Mouse (Mus musculus) liver, embryonic 14.5 days (tissue): ENCODE measurements around the gene Atp4a. TPM values are rescaled to one million over a fixed set of nuclear protein-coding genes. Genes with fewer than 3 reads are reported as not detected.

Experiments
- ATAC-seq: fragments of 200-750 bp; cut with Nextera tagmentation; 2 replicates; pipeline ENCODE4 v1.8.0; 2017; ENCODE audit warnings: moderate number of reproducible peaks, mild to moderate bottlenecking, moderate library complexity; ENCODE audit not compliant: insufficient read depth
- DNase-seq, 3 experiments: peaks; one replicate each; pipeline ENCODE4 v3.0.0-alpha.2; 2012 to 2013; ENCODE audit warnings: low read depth in 3 of 3, low spot score in 3 of 3
- H3K27ac ChIP-seq: fragments of 300-500 bp; sonication (generic); 2 replicates; pipeline ENCODE4 v1.5.1; 2014; ENCODE audit warnings: moderate library complexity, mild to moderate bottlenecking, control low read depth, inconsistent platforms
- H3K27me3 ChIP-seq: fragments of 300-500 bp; sonication (generic); 2 replicates; pipeline ENCODE4 v1.6.1; 2014; ENCODE audit warnings: mild to moderate bottlenecking, low read length, moderate library complexity; ENCODE audit not compliant: control insufficient read depth, insufficient read depth
- H3K36me3 ChIP-seq: fragments of 300-500 bp; sonication (generic); replicated peaks from 2 replicates; pipeline ENCODE4 v1.6.1; 2014; ENCODE audit warnings: low read depth; ENCODE audit not compliant: control insufficient read depth, insufficient read depth
- H3K4me1 ChIP-seq, 2 experiments: fragments of 200-500 bp in 1 of 2; fragments of 300-500 bp in 1 of 2; sonication (generic) in 1 of 2; replicated peaks; 2 replicates each; pipeline ENCODE4 v1.6.1; 2012 to 2014; ENCODE audit warnings: antibody characterized with exemption in 1 of 2, inconsistent platforms in 1 of 2, low read length in 1 of 2; ENCODE audit not compliant: control insufficient read depth in 2 of 2, insufficient read depth in 2 of 2
- H3K4me2 ChIP-seq: fragments of 300-500 bp; sonication (generic); 2 replicates; pipeline ENCODE4 v1.6.1; 2014; ENCODE audit warnings: low read depth, mild to moderate bottlenecking, control low read depth, moderate library complexity
- H3K4me3 ChIP-seq, 2 experiments: fragments of 200-500 bp in 1 of 2; fragments of 300-500 bp in 1 of 2; sonication (generic) in 1 of 2; 2 replicates each; pipeline ENCODE4 v1.5.1; 2012 to 2014; ENCODE audit warnings: low read depth in 2 of 2, low read length in 2 of 2, mild to moderate bottlenecking in 2 of 2, control low read depth in 1 of 2, inconsistent platforms in 1 of 2, moderate library complexity in 1 of 2; ENCODE audit not compliant: insufficient read depth in 1 of 2
- H3K9ac ChIP-seq: fragments of 300-500 bp; sonication (generic); replicated peaks from 2 replicates; pipeline ENCODE4 v1.6.1; 2014; ENCODE audit warnings: mild to moderate bottlenecking, control low read depth, moderate library complexity
- H3K9me3 ChIP-seq: fragments of 300-500 bp; sonication (generic); 2 replicates; pipeline ENCODE4 v1.6.1; 2016; ENCODE audit warnings: low read length, mixed read lengths; ENCODE audit not compliant: control insufficient read depth
- CTCF ChIP-seq: IDR thresholded peaks from 2 replicates; pipeline ENCODE4 v1.5.1; 2016; ENCODE audit warnings: antibody characterized with exemption, low read depth, control low read depth
- EP300 ChIP-seq: IDR thresholded peaks from 2 replicates; pipeline ENCODE4 v1.6.1; 2016; ENCODE audit warnings: antibody characterized with exemption, low read depth
- WGBS: fragments of 180-500 bp; shearing (Covaris S2); extraction: QIAGEN DNeasy Blood & Tissue Kit; methylation state at CpG from one replicate; pipeline ENCODE4 v1.1.7; 2014; ENCODE audit not compliant: insufficient replicate concordance; 5-methylcytosine and 5-hydroxymethylcytosine counted together
- polyA plus RNA-seq, 2 experiments: library from polyadenylated mRNA; depleted of rRNA in 1 of 2; stranded (reverse) in 1 of 2; unstranded in 1 of 2; fragments of >200 nt; fragmentation: Nextera tagmentation in 1 of 2; extraction: Ambion mirVana in 1 of 2; gene quantifications; 2 replicates each; pipeline versions ENCODE4 v1.2.1 to v1.2.3; 2012 to 2014

Atp4a gene
- polyA plus RNA-seq, 2 experiments, result 1.6 to 2.1 TPM

GRCm38 (mm10) chr7:30758853-30759252, 46.8 kb downstream of the Atp4a start:
- no peak for TF ChIP-seq EP300
- peak; percentile 54 for TF ChIP-seq CTCF
- peaks cover 0 to 7% of the 10 kb centered on the region in 2 experiments; a peak in 1 of 4 replicates for H3K4me1 ChIP-seq
- ATAC-seq (no peak), DNase-seq (no peak)
- H3K36me3 ChIP-seq, result no peaks in the 10 kb centered on the region
- no peak overlapping the region for H3K9ac ChIP-seq
- 20% methylated on average over 4 of the region's 4 CpGs for WGBS
- H3K9me3 ChIP-seq, result no peaks in the 10 kb centered on the region
- H3K4me3 ChIP-seq, result no peak overlapping the region
- H3K27me3 ChIP-seq, result no peaks in the 10 kb centered on the region
- no peak overlapping the region for H3K27ac ChIP-seq
- no peak overlapping the region for H3K4me2 ChIP-seq

- peak in 1 of 3 experiments; percentile 6 for DNase-seq
- TF ChIP-seq EP300 (no peak), CTCF (no peak)
- Histone ChIP-seq H3K27me3 (no peaks in the 10 kb centered on the region), H3K4me3 (no peak overlapping the region), H3K36me3 (no peaks in the 10 kb centered on the region), H3K9ac (no peak overlapping the region), H3K9me3 (no peaks in the 10 kb centered on the region), H3K4me2 (no peak overlapping the region), H3K27ac (no peak overlapping the region), H3K4me1 (peaks cover 0 to 7% of the 10 kb centered on the region in 2 experiments; a peak in 1 of 4 replicates)
- 8% methylated on average over 4 of the region's 4 CpGs for WGBS
- ATAC-seq, result peak; percentile 37; the same call in 1 of the 2 replicates
Observed at GRCm38 (mm10) chr7:30761769-30762352, 49.9 kb downstream of the Atp4a start.

- H3K9me3 ChIP-seq, result no peaks in the 10 kb centered on the region
- TF ChIP-seq EP300, result no peak
- TF ChIP-seq CTCF, result no peak
- 44% methylated on average over 5 of the region's 5 CpGs for WGBS
- no peak for DNase-seq
- no peaks in the 10 kb centered on the region for H3K36me3 ChIP-seq
- no peak for ATAC-seq
- no peak within 1 kb of the TSS for H3K9ac ChIP-seq
- H3K4me1 ChIP-seq, result peaks cover 0 to 7% of the 10 kb centered on the region in 2 experiments; a peak in 1 of 4 replicates
- H3K4me3 ChIP-seq, result no peak within 1 kb of the TSS
- no peaks in the 10 kb centered on the region for H3K27me3 ChIP-seq
- no peak within 1 kb of the TSS for H3K4me2 ChIP-seq
- no peak within 1 kb of the TSS for H3K27ac ChIP-seq
Observed at GRCm38 (mm10) chr7:30763456-30763855, 51.4 kb downstream of the Atp4a start, which contains the start of gene Dmkn. TSS of gene Dmkn (plus strand) at chr7:30763756.

GRCm38 (mm10) chr7:30765173-30765572, 53.2 kb downstream of the Atp4a start:
- Histone ChIP-seq H3K9ac (no peak overlapping the region), H3K27me3 (no peaks in the 10 kb centered on the region), H3K4me2 (no peak overlapping the region), H3K36me3 (no peaks in the 10 kb centered on the region), H3K4me1 (peaks cover 0 to 6% of the 10 kb centered on the region in 2 experiments; a peak in 1 of 4 replicates), H3K4me3 (no peak overlapping the region), H3K9me3 (no peaks in the 10 kb centered on the region), H3K27ac (no peak overlapping the region)
- TF ChIP-seq EP300 (no peak), CTCF (no peak)
- no peak for ATAC-seq
- DNase-seq, result no peak
- WGBS, result 40% methylated on average over 11 of the region's 11 CpGs

GRCm38 (mm10) chr7:30766408-30766807, 54.4 kb downstream of the Atp4a start:
- Histone ChIP-seq H3K36me3 (no peaks in the 10 kb centered on the region), H3K4me1 (no peaks in the 10 kb centered on the region), H3K9me3 (no peaks in the 10 kb centered on the region), H3K27me3 (no peaks in the 10 kb centered on the region), H3K27ac (no peak overlapping the region), H3K4me3 (no peak overlapping the region), H3K4me2 (no peak overlapping the region), H3K9ac (no peak overlapping the region)
- ATAC-seq (no peak), DNase-seq (no peak)
- 63% methylated on average over 4 of the region's 4 CpGs for WGBS
- no peak for TF ChIP-seq CTCF
